Mouse (Mus musculus) spleen, postnatal 10 days (tissue): ENCODE results near the gene Patj.

Source experiments
- DNase-seq, 2 experiments: peaks; one replicate each; pipeline ENCODE4 v3.0.0; 2021 to 2022; ENCODE audit warnings: low spot score in 2 of 2

Gene Patj

DNA sequence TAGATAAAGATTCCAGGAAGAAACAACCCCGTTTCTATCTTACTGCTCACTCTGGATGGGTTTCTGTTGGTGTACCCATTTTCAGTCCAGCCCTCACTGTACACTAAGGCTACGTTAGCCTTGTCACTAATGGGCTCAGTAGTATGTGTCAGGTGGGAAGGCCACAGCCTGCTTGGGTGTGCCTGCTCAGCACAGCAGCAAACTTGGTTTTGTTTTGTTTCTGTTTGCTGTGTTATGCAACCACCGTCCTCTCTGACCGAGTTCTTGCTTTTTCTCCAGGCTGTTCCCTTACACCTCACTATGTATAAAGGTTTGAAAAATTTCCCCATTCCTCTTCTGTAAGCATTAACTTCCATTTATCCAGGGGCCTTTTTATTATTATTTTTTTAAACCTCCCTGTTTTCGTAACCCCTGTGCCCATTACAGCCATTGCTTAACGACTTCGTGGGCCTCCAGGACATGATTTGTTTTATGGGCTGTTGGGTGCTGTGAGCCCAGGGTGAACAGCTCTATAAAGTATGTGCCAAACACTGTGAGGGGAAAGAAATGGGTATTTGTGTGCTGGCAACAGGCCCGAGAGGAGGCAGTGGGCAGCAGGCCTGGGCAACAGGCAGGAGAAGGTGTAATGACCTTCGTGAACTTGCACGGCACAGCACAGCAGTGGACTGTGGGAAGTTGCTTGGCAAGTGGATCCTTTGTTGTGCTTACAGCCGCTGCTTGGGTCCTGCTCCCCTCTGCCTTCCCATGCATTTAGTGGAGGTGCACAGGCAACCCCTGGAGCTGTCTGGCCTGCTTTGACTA is 113.1 kb downstream of the Patj start:
- no peak for DNase-seq

DNA sequence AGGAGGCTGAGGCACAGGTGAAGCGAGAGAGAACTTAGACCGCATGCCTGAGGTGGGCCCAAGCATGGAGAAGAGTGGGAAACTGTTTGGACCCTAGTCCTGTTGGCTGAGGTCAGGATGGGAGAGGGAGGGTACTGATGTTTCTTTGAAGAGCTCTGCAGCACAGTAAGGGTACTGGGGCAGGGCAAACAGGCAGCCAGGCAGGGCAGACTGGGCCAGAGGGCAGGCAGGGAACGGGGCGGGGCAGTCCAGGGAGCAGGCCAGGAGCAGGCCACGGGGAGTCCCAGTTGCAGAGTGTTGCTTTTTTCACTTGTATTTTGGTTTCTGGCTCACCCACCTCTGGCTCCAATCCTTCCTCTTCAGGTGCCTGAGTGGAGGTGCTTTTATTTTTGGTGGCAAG is 114.4 kb downstream of the Patj start:
- DNase-seq: no peak

DNA sequence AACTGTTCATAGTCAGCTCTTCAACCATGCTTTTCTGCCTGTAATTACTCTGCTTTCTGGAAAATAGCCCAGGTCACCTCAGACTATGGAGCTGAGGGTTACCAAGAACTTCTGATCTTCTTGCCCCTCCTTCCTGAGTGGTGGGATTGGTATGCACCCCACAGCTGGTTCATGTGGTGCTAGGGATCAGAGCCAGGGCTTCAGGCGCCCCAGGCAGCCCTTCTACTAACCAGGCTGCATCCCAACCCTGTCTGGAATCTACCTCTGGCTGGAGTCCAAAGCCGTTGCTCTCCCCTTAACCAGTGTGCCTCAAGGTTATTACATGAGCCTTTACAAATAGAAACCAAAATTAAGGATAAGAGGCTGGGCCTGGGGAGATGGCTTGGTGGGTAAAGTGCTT is 115.7 kb downstream of the Patj start:
- no peak for DNase-seq

DNA sequence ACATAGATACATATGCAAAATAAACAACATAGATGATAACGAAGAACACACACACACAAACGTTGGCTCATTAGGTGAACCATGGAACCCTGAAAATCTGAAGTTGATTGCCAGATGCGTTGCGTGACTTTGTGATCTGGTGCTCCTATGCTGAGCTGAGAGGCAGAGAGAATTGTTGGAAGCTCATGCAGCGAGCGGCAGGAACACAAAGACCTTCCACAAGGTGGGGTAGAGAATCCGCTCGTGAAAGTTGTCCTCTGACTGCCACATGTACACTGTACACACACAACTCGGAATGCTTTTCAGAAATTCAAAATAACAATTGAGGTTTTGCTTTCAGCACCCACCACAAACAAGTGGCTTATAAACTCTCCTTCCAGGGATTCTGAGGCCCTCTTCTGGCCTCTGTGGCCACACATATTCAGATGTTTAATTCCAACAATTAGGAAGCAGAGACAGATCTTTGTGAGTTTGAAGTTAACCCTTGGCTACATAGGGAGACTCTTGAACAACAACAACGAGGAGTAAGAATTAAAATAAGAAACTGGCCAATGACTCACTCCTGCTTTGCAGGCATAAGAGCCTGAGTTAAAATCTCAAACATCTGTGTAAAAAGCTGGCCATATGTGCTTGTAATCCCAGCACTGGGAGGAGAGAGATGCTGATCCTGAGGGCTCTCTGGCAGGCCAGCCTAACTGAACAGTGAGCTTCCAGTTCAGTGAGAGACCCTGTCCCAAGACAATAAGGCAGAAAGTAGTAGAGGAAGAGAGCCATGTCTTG is 116.6 kb downstream of the Patj start:
- DNase-seq: no peak

DNA sequence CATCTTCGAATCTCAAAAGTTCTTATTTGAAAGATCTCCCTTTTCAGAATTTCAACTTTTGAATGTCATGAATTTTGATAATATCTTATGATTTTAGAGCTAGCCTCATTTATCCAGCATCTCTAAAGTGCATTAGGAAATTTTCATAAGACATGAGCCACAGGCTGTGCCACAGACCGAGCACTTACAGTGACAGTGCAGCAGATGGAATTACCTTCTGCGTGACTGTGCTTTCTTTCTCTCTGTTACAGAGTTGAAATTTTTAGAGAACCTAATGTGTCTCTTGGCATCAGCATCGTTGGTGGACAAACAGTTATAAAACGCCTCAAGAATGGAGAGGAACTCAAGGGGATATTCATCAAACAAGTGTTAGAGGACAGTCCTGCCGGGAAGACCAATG is 124.9 kb downstream of the Patj start:
- no peak for DNase-seq

DNA sequence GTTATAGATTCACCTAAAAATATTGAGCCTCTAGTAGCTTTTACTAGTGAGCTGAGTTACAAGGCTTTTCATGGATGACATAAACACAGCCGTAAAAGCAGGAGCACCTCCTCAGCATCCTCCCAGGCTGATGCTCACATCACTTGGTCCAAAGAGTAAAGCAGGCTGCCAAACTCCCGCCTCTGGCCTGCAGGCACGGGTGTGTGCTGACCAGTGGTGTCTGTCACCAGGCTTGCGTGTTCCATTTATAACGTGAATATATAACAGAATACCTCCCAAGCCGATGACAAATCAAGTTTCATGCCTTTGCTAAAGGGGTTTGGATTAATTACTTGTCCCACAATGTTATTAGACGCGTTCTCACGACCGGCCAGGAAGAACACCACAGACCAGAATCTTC is 128.9 kb downstream of the Patj start:
- DNase-seq: no peak

DNA sequence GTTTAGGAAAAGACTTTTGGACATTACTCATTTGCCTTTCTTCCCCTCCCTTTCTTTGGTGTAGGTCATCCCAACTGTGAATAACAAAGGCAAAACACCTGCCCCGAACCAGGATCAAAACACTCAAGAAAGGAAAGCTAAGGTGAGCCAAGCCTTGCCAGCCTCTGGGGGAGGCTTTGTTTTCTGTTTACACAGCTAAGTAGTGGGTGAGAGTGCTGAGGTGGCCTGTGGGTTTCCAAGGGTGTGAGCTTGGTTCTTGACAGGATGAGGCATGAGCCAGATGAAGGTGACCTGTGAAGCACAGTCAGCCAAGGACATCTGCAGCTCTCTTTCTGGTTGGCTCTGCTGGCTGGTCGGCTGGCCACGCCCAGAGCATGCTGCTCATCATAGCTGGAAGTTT is 139.9 kb downstream of the Patj start:
- no peak for DNase-seq

DNA sequence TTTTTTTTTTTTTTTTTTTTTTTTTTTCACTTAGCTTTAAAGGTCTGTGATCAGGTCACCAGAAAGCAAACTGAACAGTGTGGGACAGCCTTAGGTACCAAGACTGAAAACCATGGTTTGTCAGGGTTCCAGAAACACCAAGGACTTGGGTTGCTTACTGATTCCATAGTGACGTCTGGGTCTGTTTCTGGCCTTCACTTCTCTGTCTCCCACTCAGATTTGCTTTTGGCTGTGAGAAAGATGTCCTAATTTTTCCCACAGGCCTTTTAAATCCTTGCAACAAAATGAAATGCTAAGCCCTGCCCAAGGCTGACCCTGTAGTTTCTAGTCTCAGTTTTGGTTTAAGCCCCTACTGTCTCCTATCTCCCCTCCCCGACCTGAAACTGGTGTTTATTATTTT is 146.0 kb downstream of the Patj start:
- DNase-seq: no peak

DNA sequence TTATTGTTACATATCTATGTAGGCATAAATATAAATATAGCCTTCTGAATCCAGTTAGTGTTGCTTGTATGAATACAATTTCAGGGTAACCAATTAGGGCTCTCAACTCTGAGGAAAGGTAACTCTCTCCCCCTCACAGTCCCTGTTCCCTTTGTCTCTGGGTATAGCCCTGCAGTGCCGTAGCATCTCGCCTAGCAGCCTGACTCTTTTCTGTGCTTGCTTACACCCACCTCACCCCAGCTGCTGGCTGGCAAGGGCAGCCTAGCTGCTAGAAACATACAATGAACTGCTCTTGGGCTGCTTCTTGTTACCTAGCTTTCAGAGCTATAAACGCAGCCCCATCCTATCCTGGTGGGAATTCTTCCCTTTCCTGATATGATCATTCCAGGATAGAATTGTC is 147.4 kb downstream of the Patj start:
- DNase-seq: no peak

DNA sequence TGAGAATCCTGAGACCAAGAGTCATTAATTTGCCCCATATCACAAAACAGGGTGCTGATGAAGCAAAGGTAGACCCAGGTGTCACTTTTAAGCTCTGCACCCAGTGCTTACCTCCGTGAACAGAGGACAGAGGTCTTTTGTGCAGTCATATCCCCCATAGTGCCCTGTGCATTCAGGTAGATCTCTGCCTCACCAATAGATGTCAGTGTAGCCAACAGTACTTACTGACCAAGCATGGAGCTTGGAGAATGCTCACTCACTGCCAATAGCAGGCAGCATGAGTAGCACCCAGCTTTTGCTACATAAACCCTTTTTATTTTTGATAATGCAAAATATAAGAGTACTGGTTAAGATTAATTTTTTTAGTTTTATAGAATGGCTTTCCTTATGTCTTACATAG is 149.8 kb downstream of the Patj start:
- DNase-seq: no peak

DNA sequence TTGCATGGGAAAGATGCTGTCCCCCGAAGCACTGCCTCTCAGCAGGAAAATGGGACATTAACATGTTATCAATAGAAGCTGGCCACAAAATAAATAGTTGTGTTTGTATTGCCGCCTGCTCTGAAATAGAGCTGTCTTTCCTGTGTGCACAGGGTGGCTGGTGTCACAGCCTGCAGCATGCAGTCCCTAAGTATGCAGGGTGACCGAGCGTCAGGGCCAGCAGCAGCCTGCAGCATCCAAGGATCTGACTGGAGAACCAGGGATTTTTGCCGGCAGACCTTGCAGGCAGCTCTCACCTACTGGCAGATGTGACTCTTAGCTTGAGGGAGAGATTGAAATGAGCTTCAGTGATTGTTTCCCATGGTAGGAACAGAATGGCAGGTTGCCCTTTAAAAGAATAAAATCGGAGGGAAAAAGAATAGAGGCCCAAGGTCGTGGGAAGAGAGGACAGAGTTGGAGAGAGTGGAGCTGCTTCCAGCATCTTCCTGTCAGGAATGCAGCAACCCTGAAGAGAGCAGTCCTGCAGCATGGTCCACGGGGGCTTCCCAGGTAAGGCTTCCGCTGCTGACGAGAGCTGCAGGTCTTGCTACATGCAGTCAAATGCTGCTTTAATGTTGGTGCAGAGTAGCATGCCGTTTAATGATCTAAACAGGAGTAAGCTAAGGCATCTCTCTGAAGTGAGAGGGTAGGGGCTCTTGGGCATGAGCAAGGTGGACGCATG is 151.0 kb downstream of the Patj start:
- DNase-seq: no peak

DNA sequence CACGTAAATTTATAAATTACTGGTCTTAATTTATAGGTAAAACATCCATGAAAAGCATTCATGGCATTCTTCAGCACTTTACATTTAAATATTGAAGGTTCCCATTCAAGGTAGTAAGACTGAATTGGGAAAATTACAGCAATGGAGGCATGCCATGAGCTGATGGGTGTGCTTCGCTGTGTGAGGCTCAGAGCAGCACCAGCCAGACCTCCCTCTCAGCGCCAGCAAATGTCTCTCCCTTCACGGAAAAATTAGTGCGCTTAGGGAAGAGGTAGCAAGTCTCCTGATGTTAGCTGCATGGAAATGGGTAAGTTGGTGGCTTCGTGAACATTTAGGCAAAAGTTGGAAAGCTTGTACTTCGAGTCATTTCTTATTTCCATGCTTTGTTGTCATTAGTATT is 153.9 kb downstream of the Patj start:
- DNase-seq: no peak

DNA sequence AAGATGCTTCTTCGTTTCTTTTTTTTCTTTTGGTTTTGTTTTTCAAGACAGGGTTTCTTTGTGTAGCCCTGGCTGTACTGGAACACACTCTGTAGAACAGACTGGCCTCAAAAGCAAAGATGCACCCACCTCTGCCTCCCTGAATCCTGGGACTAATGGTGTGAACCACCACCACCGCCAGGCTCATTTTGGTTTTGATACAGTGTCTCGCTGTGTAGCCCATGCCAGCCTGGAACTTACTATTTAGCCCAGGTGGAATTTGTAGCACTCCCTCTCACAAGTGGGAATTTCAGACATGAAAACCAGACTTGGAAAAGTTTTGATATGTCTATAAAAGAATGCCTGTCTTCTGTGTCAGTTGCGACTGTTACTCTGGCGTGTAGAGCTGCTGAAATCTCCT is 154.5 kb downstream of the Patj start:
- no peak for DNase-seq

DNA sequence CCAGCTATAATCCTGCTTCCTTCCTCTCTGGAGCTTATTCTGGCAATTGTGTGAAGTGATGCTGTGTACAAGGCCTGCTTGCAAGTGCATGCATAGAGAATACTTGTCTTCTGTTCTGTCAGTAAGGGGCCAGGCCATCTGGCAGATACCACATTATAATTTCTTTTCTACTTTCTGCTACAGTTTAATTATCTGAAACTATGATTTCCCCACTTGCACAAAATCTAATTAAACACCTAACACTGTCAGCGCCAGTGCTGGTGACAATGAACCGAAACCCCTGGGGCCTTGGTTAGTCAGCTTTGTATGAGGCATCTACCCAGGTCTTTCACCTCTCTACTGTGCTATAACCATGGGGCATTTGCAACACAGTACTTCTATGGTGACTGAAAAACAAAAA is 160.1 kb downstream of the Patj start:
- DNase-seq: no peak

DNA sequence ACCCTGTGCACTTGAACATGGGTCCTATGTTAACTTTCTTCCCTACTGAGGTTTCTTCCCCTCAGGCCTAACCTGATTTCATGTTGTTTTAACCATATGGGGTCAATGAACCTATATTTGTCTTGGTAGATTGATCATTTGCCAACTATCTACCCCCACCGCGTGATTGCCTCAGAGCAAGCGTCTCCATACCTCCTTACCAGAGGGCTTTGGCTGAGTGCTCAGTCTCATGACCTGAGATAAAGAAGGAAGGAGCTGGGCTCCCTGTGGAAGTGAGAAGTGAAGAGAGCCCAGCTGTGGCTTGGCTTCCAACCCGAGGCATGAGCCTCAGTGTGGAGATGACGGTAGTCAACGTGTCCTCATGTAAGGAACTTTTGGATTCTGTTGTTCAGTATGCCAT is 160.9 kb downstream of the Patj start:
- no peak for DNase-seq

DNA sequence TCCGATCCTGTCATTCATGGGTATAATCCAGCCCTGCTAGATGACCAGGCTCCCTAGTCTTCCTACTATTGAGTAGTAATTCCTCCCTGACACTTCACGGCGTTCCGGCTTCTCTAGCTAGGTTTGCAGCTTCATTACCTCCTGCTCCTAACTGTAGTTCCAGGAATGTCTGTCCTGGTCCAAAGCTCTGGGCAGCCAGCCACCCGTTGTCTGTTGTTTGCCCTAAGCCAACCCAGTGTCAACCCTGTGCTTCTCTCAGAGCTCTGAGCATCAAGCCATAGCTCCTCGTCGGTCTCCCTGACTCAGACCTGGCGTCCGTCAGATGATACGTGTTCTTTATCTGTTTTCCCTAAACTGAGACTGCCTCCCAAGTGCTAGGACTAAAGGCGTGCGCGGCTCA is 161.6 kb downstream of the Patj start:
- DNase-seq: no peak

DNA sequence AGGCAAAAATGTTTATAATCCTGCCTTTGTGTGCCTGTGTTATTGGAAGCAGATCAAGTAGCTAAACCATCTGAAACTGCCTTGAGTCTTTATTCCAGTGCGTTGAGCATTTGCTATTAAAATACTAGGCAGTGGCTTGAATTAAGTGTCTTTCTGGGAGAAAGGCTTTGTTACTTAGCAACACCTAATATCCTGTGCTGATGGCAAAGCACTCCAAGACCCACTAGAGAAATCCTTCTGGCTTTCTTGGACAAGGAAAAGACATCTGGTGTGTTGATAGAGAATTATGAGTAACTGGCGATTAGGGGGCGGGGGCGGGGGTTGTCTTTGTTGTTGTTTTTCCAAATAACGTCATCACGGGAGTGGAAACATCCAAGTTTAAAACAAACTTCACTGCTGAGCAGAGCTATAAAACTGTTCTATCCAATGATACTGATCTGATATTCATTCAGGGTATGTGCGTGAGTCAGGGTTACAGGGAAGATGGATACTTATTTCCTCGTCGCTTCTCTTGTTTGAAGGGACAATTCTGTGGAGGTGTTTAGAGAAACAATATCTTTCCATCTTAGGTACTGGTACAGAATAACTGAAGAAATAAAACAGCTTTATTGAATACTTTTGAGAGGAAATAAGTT is 164.7 kb downstream of the Patj start:
- DNase-seq: no peak

DNA sequence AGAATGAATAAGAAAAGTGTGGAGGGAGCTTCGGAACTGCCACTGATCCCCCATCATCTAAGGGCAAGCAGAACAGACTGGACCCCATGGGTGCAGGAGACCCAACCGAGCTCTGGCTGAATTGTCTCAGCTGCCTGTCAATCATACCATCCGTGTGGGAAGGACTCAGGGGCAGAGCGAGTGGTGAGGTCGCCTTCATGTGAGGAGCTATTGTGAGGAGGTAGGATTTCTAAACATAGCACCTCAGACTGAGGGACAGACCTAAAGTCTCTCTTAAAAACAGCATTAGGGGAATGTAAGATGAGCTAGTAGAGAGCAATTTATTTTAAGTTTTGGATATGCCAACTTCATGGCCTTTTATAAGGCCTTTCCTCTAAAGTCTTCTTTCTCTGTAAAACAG is 167.5 kb downstream of the Patj start:
- no peak for DNase-seq

DNA sequence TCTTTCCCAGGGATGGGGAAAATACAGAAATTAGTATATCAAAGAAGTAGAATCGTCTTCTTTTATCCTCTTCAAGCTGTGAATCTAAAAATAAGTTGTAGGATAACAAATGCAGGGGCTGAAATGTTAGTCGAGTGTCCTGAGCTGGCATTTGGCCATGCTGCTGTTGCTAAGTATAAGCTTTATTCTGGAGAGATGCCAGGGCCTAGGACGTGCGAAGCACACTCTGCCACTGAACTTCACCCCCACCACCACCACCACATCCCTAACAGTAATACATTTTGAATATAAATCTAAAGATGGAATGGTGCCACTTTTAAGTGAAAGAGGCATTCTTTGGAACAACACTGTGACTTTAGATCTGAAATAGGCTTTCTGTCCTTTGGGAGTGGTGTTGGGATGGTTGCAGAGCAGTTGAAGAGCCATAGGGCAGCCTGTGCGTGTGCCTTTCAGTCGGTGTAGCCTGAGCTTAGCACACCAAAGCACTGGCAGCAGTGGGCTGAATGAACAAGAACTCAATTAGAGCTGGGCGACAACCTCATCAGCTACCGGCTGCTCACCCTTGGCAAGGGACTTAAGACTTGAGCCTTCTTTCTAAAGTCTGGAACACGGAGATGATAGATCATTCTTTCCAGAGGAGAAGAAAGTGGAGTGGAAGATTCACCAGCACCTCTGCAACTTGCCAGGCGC is 168.1 kb downstream of the Patj start:
- DNase-seq: no peak

DNA sequence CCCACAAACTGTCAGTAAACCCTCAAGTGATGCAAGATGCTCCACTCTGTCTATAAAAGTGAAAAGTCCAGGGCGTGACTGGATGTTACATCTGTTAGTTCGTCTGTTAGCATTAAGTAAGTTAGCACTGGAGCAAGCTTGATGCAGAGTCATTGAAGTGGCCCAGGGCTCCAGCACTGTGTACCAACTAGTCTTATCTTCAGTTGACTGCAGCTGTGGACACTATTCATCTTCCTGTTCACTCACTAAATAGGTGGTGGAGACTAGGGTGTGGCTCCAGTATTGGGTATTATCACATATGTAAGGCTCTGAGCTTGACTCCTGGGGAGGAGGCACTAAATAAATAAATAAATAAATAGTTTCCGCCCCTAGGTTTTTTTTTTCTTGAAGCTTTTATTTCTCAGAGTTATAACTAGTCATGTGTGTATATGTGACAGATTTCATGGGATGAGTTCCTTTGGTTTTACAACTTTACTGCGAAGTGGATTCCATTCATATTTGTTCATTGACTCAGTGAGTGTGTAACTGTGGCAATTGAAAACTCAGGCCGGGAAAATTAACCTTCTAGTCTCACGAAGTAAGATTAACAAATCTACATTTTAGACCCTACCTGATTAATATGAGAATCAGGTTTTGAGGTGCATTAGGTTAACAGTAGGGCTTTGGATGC is 168.7 kb downstream of the Patj start:
- no peak for DNase-seq

DNA sequence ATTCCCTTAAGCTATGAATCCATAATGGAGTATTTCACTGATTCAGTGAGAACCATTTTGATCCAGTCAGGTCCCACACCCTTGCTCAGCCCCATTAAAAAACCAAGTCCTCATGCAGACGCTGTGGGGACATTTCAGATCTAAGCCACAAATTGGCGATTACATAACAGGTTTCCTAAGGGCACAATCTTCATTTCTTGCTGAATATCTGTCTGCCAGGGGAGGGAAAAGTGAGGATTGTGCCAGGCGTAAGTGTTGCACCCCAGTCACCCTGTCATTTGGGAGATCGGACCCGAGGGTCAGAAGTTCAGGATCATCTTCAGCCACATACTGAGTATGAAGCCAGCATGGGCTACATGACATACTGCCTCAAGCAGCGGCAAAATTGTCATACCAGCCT is 171.2 kb downstream of the Patj start:
- DNase-seq: no peak
